Mouse (Mus musculus) stomach, embryonic 15.5 days (tissue): ENCODE results near the gene Hba-x. TPM values are rescaled to one million over a fixed set of nuclear protein-coding genes. Genes with fewer than 3 reads are reported as not detected.

Experiments used
- ATAC-seq: fragments of 200-750 bp; cut with Nextera tagmentation; 2 replicates; pipeline ENCODE4 v1.8.0; 2017; ENCODE audit warnings: low read depth, moderate number of reproducible peaks, moderate TSS enrichment; ENCODE audit not compliant: insufficient read depth, low FRiP score
- H3K27ac ChIP-seq: fragments of 300-500 bp; sonication (generic); 2 replicates; pipeline ENCODE4 v1.5.1; 2015; ENCODE audit warnings: mild to moderate bottlenecking, inconsistent platforms
- H3K27me3 ChIP-seq: fragments of 300-500 bp; sonication (generic); replicated peaks from 2 replicates; pipeline ENCODE4 v1.6.1; 2015; ENCODE audit warnings: inconsistent platforms
- H3K36me3 ChIP-seq: fragments of 300-500 bp; sonication (generic); 2 replicates; pipeline ENCODE4 v1.6.1; 2015; ENCODE audit warnings: inconsistent platforms
- H3K4me1 ChIP-seq: fragments of 300-500 bp; sonication (generic); 2 replicates; pipeline ENCODE4 v1.6.1; 2015; ENCODE audit warnings: inconsistent platforms
- H3K4me2 ChIP-seq: fragments of 300-500 bp; sonication (generic); 2 replicates; pipeline ENCODE4 v1.6.1; 2015; ENCODE audit warnings: mild to moderate bottlenecking, inconsistent platforms
- H3K4me3 ChIP-seq: fragments of 300-500 bp; sonication (generic); replicated peaks from 2 replicates; pipeline ENCODE4 v1.5.1; 2015; ENCODE audit warnings: inconsistent platforms
- H3K9ac ChIP-seq: fragments of 300-500 bp; sonication (generic); 2 replicates; pipeline ENCODE4 v1.6.1; 2015; ENCODE audit warnings: inconsistent platforms
- H3K9me3 ChIP-seq: fragments of 300-500 bp; sonication (generic); 2 replicates; pipeline ENCODE4 v1.6.1; 2016; ENCODE audit warnings: inconsistent platforms
- WGBS: fragments of 180-500 bp; shearing (Covaris S2); methylation state at CpG from one replicate; pipeline ENCODE4 v1.1.7; 2015; 5-methylcytosine and 5-hydroxymethylcytosine counted together
- polyA plus RNA-seq: library from polyadenylated mRNA; unstranded; fragments of >200 nt; fragmentation: Nextera tagmentation; extraction: Ambion mirVana; gene quantifications from 2 replicates; pipeline ENCODE4 v1.2.1, GENCODE M21; 2015

Hba-x gene
- polyA plus RNA-seq, 1 experiment from 2014 or later = 62.6 TPM

- peak; percentile 97 for ATAC-seq
- Histone ChIP-seq H3K4me3 (no peak overlapping the region), H3K4me2 (no peak overlapping the region), H3K9ac (no peak overlapping the region), H3K36me3 (no peaks in the 10 kb centered on the region; the same call in 1 of the 2 replicates), H3K27me3 (no peaks in the 10 kb centered on the region), H3K4me1 (no peaks in the 10 kb centered on the region), H3K27ac (no peak overlapping the region), H3K9me3 (no peaks in the 10 kb centered on the region)
- 91% methylated on average over 1 of the region's 1 CpGs for WGBS
These were observed 20.1 kb upstream of the Hba-x start for GRCm38 (mm10) chr11:32256146-32256545.

DNA sequence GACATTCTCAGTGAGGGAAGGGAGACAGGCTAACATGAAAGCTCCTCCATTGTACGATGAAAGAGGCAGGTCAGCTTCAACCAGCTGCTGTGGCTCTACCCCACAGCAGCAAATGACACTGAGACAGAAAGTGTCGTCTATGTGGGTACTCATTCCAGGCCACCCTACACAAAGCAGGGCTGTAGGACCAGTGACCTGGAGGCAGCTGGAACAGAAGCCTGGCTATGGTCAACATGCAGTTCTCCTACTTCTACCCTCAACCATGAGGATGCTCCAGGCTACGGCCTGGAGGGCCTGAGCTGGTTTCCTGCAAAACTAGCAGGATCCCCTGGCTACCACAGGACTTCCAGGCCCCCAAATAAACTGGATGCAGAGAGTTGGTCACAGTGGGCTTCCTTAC, 19.6 kb upstream of the Hba-x start:
- WGBS = 82% methylated on average over 3 of the region's 3 CpGs

DNA sequence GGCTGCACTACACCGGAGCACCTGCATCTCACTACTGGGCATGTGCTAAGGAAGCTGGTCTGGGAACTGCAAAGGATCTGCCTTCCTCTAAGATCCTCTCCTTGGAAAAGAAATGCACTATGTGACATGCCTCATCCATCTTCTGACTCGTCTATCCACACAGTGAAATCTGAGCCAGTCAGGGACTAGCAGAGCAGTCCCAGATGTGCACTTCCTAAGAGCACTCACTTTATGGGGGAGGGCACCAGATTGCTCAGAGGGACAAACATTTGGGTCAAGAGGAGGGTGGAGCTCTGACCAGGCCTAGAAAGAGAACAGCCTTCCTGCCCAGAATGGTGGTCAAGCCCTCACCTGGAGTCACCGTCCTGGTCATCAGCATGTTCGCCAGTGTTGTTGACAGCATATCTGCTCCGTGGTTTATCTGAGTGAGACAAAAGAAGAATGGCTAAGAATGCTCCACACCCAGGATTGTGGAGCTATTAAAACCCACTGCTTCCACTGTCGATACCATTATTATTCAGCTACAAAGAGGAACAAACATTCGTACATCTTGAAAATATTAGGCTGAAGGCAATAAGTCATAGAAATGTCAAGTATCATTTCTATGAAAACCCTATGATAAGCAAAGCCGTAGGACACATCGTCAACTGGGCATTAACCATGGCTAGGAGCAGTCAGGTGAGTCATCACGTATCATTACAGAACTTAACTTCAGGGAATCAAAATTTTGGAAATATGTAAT, 13.4 kb upstream of the Hba-x start:
- Histone ChIP-seq H3K4me1 (peaks cover 8% of the 10 kb centered on the region), H3K4me2 (no peak overlapping the region), H3K9me3 (no peaks in the 10 kb centered on the region), H3K4me3 (no peak overlapping the region), H3K36me3 (no peaks in the 10 kb centered on the region), H3K27me3 (no peaks in the 10 kb centered on the region), H3K27ac (no peak overlapping the region), H3K9ac (no peak overlapping the region)
- ATAC-seq = no peak
- 61% methylated on average over 10 of the region's 10 CpGs for WGBS

More for the DNA sequence above, 19.6 kb upstream of the Hba-x start:
- no peaks in the 10 kb centered on the region for H3K9me3 ChIP-seq
- H3K27ac ChIP-seq = no peak overlapping the region
- H3K4me3 ChIP-seq = no peak overlapping the region
- H3K36me3 ChIP-seq = no peaks in the 10 kb centered on the region; the same call in 1 of the 2 replicates
- no peaks in the 10 kb centered on the region for H3K4me1 ChIP-seq
- no peak overlapping the region for H3K9ac ChIP-seq
- H3K4me2 ChIP-seq = no peak overlapping the region
- H3K27me3 ChIP-seq = no peaks in the 10 kb centered on the region
- no peak for ATAC-seq

DNA sequence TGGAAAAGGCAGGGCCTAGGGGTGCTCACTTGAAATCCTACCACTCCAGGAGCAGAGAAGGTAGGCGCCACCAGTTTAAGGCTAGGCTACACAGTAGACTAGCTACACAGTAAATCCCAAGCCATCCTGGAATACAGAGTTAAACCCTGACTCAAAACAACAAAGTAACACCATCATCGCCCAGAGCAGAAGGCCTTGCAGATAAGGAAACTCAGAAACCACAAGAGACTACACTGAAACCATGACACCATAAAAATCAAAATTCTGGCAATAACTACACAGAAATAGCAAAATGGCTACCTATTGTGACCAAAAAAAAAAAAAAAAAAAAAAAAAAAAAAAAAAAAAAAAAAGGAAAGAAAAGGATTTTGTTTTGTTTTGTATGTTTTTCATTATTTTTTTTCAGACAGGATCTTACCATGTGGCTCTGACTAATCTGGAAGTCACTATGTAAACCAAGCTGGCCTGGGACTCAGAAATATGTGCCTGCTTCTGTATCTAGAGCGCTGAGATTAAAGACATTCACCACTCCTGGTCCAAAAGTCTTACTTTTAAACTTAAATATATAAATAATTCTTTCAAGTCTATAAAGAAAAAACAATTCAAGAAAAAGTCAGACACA, 11.0 kb upstream of the Hba-x start:
- WGBS = 86% methylated on average over 3 of the region's 3 CpGs
- Histone ChIP-seq H3K27me3 (no peaks in the 10 kb centered on the region), H3K27ac (no peak overlapping the region), H3K4me1 (peaks cover 13% of the 10 kb centered on the region), H3K4me2 (no peak overlapping the region), H3K9ac (no peak overlapping the region), H3K36me3 (no peaks in the 10 kb centered on the region), H3K4me3 (no peak overlapping the region), H3K9me3 (no peaks in the 10 kb centered on the region)
- ATAC-seq = no peak

GRCm38 (mm10) chr11:32266194-32266593, 10.0 kb upstream of the Hba-x start:
- H3K36me3 ChIP-seq = no peaks in the 10 kb centered on the region
- no peaks in the 10 kb centered on the region for H3K27me3 ChIP-seq
- no peak overlapping the region for H3K9ac ChIP-seq
- no peak overlapping the region for H3K4me3 ChIP-seq
- peaks cover 13% of the 10 kb centered on the region for H3K4me1 ChIP-seq
- 91% methylated on average over 6 of the region's 6 CpGs for WGBS
- ATAC-seq = no peak
- H3K27ac ChIP-seq = no peak overlapping the region
- no peaks in the 10 kb centered on the region for H3K9me3 ChIP-seq
- H3K4me2 ChIP-seq = no peak overlapping the region

DNA sequence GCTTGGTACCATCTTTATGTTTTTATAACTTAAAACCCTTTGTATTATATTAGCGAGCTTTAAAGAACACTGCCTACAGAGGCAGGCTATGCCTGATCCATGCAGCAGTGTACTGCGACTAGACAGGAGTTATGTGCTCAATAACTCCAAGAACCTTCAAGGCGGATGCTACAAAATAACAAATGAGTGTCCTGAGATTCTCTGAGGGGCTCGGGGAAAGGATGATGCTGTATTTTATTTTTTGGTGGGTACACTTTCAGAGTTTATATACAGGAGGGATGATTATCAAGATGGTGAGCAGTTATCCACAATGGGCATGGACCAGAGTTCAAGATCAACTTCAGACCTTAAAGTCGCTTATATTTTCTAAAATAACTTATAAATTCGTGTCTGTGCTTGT, 9.4 kb upstream of the Hba-x start:
- WGBS = 17% methylated on average over 6 of the region's 6 CpGs
- Histone ChIP-seq H3K4me2 (peak overlapping the region; percentile 56), H3K9ac (peak overlapping the region; percentile 76), H3K27ac (peak overlapping the region; percentile 93), H3K36me3 (no peaks in the 10 kb centered on the region), H3K27me3 (no peaks in the 10 kb centered on the region), H3K4me3 (peak overlapping the region; percentile 77), H3K9me3 (no peaks in the 10 kb centered on the region), H3K4me1 (peaks cover 13% of the 10 kb centered on the region)
- no peak for ATAC-seq

DNA sequence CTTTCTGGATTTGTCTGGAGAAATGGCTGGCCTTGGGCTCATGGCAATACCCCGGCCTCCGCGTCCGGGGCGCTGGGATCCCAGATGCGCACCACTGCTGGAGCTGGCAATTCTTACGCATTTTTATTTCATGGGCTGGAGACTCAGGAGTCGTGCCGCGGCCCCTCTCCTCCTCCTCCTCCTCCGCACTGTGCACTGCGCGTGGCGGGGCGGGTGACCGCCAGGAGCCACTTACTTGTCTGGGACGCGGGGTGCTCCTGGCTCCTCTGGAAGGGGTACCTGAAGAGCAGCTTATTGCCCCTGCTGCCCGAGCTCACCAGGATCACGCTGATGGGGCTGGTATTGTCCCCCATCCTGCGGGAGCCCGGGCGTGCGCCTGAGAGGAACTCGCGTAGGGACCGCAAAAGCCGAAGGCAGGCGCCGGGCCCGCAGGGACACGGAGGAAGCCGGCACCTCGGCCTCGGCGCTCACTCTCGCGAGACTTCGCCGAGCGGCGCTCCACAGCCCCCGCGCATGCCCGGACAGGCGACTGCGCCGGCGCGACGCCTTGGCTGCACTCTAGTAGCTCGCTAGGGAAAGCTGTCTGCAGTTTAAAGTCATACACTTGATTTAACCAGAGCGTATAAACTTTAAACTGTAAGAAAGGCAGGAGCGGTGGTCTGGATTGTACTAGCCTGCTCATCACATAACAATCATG, 8.9 kb upstream of the Hba-x start, which contains the start of gene Nprl3:
TSS of gene Nprl3 (minus strand) at position 520 of the 697 bp plus-strand sequence.
- peak within 1 kb of the TSS; percentile 76 for H3K9ac ChIP-seq
- H3K9me3 ChIP-seq = no peaks in the 10 kb centered on the region
- peak within 1 kb of the TSS; percentile 77 for H3K4me3 ChIP-seq
- no peaks in the 10 kb centered on the region for H3K27me3 ChIP-seq
- H3K4me2 ChIP-seq = peak within 1 kb of the TSS; percentile 56
- under 1% methylated on average over 54 of the region's 54 CpGs for WGBS
- peak within 1 kb of the TSS; percentile 93 for H3K27ac ChIP-seq
- peaks cover 13% of the 10 kb centered on the region for H3K4me1 ChIP-seq
- peak; percentile 99 for ATAC-seq
- H3K36me3 ChIP-seq = no peaks in the 10 kb centered on the region

GRCm38 (mm10) chr11:32267964-32268363, 8.2 kb upstream of the Hba-x start:
- H3K4me1 ChIP-seq = peaks cover 10% of the 10 kb centered on the region
- H3K4me3 ChIP-seq = peak overlapping the region; percentile 77
- ATAC-seq = no peak
- 21% methylated on average over 5 of the region's 5 CpGs for WGBS
- H3K36me3 ChIP-seq = no peaks in the 10 kb centered on the region
- peak overlapping the region; percentile 93 for H3K27ac ChIP-seq
- H3K9ac ChIP-seq = peak overlapping the region; percentile 39; the same call in 1 of the 2 replicates
- H3K4me2 ChIP-seq = peak overlapping the region; percentile 56
- H3K27me3 ChIP-seq = no peaks in the 10 kb centered on the region
- H3K9me3 ChIP-seq = no peaks in the 10 kb centered on the region

GRCm38 (mm10) chr11:32268952-32269351, 7.2 kb upstream of the Hba-x start:
- Histone ChIP-seq H3K4me1 (peaks cover 10% of the 10 kb centered on the region), H3K36me3 (no peaks in the 10 kb centered on the region), H3K9me3 (no peaks in the 10 kb centered on the region), H3K4me2 (no peak overlapping the region), H3K9ac (no peak overlapping the region), H3K27ac (no peak overlapping the region), H3K4me3 (no peak overlapping the region), H3K27me3 (no peaks in the 10 kb centered on the region)
- ATAC-seq = peak; percentile 75; the same call in 1 of the 2 replicates
- WGBS = 78% methylated on average over 5 of the region's 5 CpGs

- no peak for ATAC-seq
- WGBS = 41% methylated on average over 4 of the region's 4 CpGs
- H3K4me1 ChIP-seq = peaks cover 6% of the 10 kb centered on the region
These were observed 5.0 kb upstream of the Hba-x start for GRCm38 (mm10) chr11:32271178-32271577.

GRCm38 (mm10) chr11:32277736-32278457, 1.7 kb downstream of the Hba-x start:
- Histone ChIP-seq H3K9me3 (no peaks in the 10 kb centered on the region), H3K4me2 (no peak overlapping the region), H3K36me3 (no peaks in the 10 kb centered on the region), H3K27me3 (peaks cover 14% of the 10 kb centered on the region; the same call in 1 of the 2 replicates), H3K9ac (no peak overlapping the region), H3K4me1 (no peaks in the 10 kb centered on the region), H3K4me3 (no peak overlapping the region), H3K27ac (no peak overlapping the region)
- WGBS = 70% methylated on average over 21 of the region's 21 CpGs
- ATAC-seq = no peak

More at GRCm38 (mm10) chr11:32271178-32271577, 5.0 kb upstream of the Hba-x start:
- Histone ChIP-seq H3K4me2 (no peak overlapping the region), H3K9ac (no peak overlapping the region), H3K36me3 (no peaks in the 10 kb centered on the region), H3K27me3 (no peaks in the 10 kb centered on the region), H3K9me3 (no peaks in the 10 kb centered on the region), H3K27ac (no peak overlapping the region), H3K4me3 (no peak overlapping the region)
